Mouse (Mus musculus) liver, embryonic 14.5 days (tissue): ENCODE measurements around the gene Med12l. TPM values are rescaled to one million over a fixed set of nuclear protein-coding genes. Genes with fewer than 3 reads are reported as not detected.
A peak's percentile ranks its signal among the peaks of the same experiment; 100 is the strongest.

Experiments used
- ATAC-seq: fragments of 200-750 bp; cut with Nextera tagmentation; 2 replicates; pipeline ENCODE4 v1.8.0; 2017; ENCODE audit warnings: moderate number of reproducible peaks, mild to moderate bottlenecking, moderate library complexity; ENCODE audit not compliant: insufficient read depth
- DNase-seq, 3 experiments: peaks; one replicate each; pipeline ENCODE4 v3.0.0-alpha.2; 2012 to 2013; ENCODE audit warnings: low read depth in 3 of 3, low spot score in 3 of 3
- H3K27ac ChIP-seq: fragments of 300-500 bp; sonication (generic); 2 replicates; pipeline ENCODE4 v1.5.1; 2014; ENCODE audit warnings: moderate library complexity, mild to moderate bottlenecking, control low read depth, inconsistent platforms
- H3K27me3 ChIP-seq: fragments of 300-500 bp; sonication (generic); 2 replicates; pipeline ENCODE4 v1.6.1; 2014; ENCODE audit warnings: mild to moderate bottlenecking, low read length, moderate library complexity; ENCODE audit not compliant: control insufficient read depth, insufficient read depth
- H3K36me3 ChIP-seq: fragments of 300-500 bp; sonication (generic); replicated peaks from 2 replicates; pipeline ENCODE4 v1.6.1; 2014; ENCODE audit warnings: low read depth; ENCODE audit not compliant: control insufficient read depth, insufficient read depth
- H3K4me1 ChIP-seq, 2 experiments: fragments of 200-500 bp in 1 of 2; fragments of 300-500 bp in 1 of 2; sonication (generic) in 1 of 2; replicated peaks; 2 replicates each; pipeline ENCODE4 v1.6.1; 2012 to 2014; ENCODE audit warnings: antibody characterized with exemption in 1 of 2, inconsistent platforms in 1 of 2, low read length in 1 of 2; ENCODE audit not compliant: control insufficient read depth in 2 of 2, insufficient read depth in 2 of 2
- H3K4me2 ChIP-seq: fragments of 300-500 bp; sonication (generic); 2 replicates; pipeline ENCODE4 v1.6.1; 2014; ENCODE audit warnings: low read depth, mild to moderate bottlenecking, control low read depth, moderate library complexity
- H3K4me3 ChIP-seq, 2 experiments: fragments of 200-500 bp in 1 of 2; fragments of 300-500 bp in 1 of 2; sonication (generic) in 1 of 2; 2 replicates each; pipeline ENCODE4 v1.5.1; 2012 to 2014; ENCODE audit warnings: low read depth in 2 of 2, low read length in 2 of 2, mild to moderate bottlenecking in 2 of 2, control low read depth in 1 of 2, inconsistent platforms in 1 of 2, moderate library complexity in 1 of 2; ENCODE audit not compliant: insufficient read depth in 1 of 2
- H3K9ac ChIP-seq: fragments of 300-500 bp; sonication (generic); replicated peaks from 2 replicates; pipeline ENCODE4 v1.6.1; 2014; ENCODE audit warnings: mild to moderate bottlenecking, control low read depth, moderate library complexity
- H3K9me3 ChIP-seq: fragments of 300-500 bp; sonication (generic); 2 replicates; pipeline ENCODE4 v1.6.1; 2016; ENCODE audit warnings: low read length, mixed read lengths; ENCODE audit not compliant: control insufficient read depth
- CTCF ChIP-seq: IDR thresholded peaks from 2 replicates; pipeline ENCODE4 v1.5.1; 2016; ENCODE audit warnings: antibody characterized with exemption, low read depth, control low read depth
- EP300 ChIP-seq: IDR thresholded peaks from 2 replicates; pipeline ENCODE4 v1.6.1; 2016; ENCODE audit warnings: antibody characterized with exemption, low read depth
- WGBS: fragments of 180-500 bp; shearing (Covaris S2); extraction: QIAGEN DNeasy Blood & Tissue Kit; methylation state at CpG from one replicate; pipeline ENCODE4 v1.1.7; 2014; ENCODE audit not compliant: insufficient replicate concordance; 5-methylcytosine and 5-hydroxymethylcytosine counted together
- polyA plus RNA-seq, 2 experiments: library from polyadenylated mRNA; depleted of rRNA in 1 of 2; stranded (reverse) in 1 of 2; unstranded in 1 of 2; fragments of >200 nt; fragmentation: Nextera tagmentation in 1 of 2; extraction: Ambion mirVana in 1 of 2; gene quantifications; 2 replicates each; pipeline versions ENCODE4 v1.2.1 to v1.2.3; 2012 to 2014

Gene Med12l
- 0.57 TPM in 2 replicates for polyA plus RNA-seq (2012; rRNA removed)
- polyA plus RNA-seq (2014; fragmentation: Nextera tagmentation; extraction: Ambion mirVana), result 0.51 and 0.63 TPM in 2 replicates

- no peak within 1 kb of the TSS for H3K9ac ChIP-seq
- under 1% methylated on average over 69 of the region's 69 CpGs for WGBS
- TF ChIP-seq CTCF, result no peak
- TF ChIP-seq EP300, result no peak
- H3K9me3 ChIP-seq, result no peaks in the 10 kb centered on the region
- H3K27ac ChIP-seq, result no peak within 1 kb of the TSS
- peak within 1 kb of the TSS; percentile 59 for H3K4me2 ChIP-seq
- ATAC-seq (0 out of 2 replicates have a peak, but pooled peaks have one; percentile 33), DNase-seq (no peak)
- no peaks in the 10 kb centered on the region; a peak in 1 of 4 replicates for H3K4me1 ChIP-seq
- H3K36me3 ChIP-seq, result no peaks in the 10 kb centered on the region
- H3K27me3 ChIP-seq, result peaks cover 46% of the 10 kb centered on the region
- peak within 1 kb of the TSS; percentile 53 to 54 for H3K4me3 ChIP-seq
These were observed at the start of gene Med12l for GRCm38 (mm10) chr3:59005271-59005995. Gene Med12l, plus strand, starts transcription at chr3:59005825.

DNA sequence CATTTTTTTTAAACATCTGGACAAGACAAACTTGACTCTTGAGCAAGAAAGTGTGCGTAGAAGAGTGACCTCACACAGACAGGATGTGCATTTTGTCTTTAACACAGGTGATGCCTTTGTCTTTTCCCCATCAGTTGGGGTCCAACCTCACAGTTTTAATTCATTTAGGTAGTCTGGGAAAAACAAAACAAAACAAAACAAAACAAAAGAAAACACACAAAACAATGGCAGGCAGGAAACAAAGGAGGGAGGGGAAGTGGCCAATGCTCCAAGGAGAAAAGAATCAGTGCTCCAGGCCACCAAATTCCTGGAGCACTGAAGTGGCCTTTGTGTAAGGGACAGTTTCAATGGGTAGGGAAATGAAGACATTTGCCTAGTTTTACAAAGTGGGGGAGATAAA is 44.5 kb upstream of the Med12l start:
- Histone ChIP-seq H3K9ac (no peak overlapping the region), H3K27ac (no peak overlapping the region), H3K27me3 (no peaks in the 10 kb centered on the region), H3K36me3 (no peaks in the 10 kb centered on the region), H3K4me1 (peaks cover 0 to 2% of the 10 kb centered on the region in 2 experiments; a peak in 1 of 4 replicates), H3K4me2 (no peak overlapping the region), H3K4me3 (no peak overlapping the region), H3K9me3 (no peaks in the 10 kb centered on the region)
- DNase-seq (no peak), ATAC-seq (no peak)
- 70% methylated on average over 1 of the region's 1 CpGs for WGBS
- no peak for TF ChIP-seq EP300
- TF ChIP-seq CTCF, result no peak

DNA sequence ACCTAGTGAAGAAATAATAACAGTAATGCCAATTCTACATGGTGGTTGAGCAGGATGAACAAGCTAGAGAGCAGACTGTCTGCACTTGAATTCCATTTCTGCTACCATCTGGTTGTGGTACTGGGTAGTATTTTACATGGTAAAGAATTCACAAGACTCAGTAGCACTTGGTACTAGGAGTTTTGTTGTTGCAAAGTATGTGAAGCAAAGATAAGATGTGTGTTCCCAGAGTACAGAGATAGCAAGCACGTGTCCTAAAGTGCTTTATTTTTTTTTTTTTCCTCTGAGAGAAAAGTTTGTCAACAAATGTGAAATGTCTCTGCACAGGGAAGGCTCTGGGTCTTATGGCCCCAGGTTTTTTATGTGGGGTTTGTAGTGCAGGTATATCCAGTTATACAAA is 28.2 kb upstream of the Med12l start:
- WGBS, result 9% methylated on average over 1 of the region's 1 CpGs
- Histone ChIP-seq H3K4me1 (no peaks in the 10 kb centered on the region), H3K9me3 (no peaks in the 10 kb centered on the region), H3K36me3 (no peaks in the 10 kb centered on the region), H3K27me3 (no peaks in the 10 kb centered on the region), H3K27ac (no peak overlapping the region), H3K9ac (no peak overlapping the region), H3K4me3 (no peak overlapping the region), H3K4me2 (no peak overlapping the region)
- ATAC-seq (no peak), DNase-seq (no peak)
- TF ChIP-seq EP300 (no peak), CTCF (no peak)

- no peaks in the 10 kb centered on the region for H3K36me3 ChIP-seq
- no peak overlapping the region for H3K4me3 ChIP-seq
- no peaks in the 10 kb centered on the region for H3K27me3 ChIP-seq
- no peak for DNase-seq
- H3K27ac ChIP-seq, result no peak overlapping the region
- no peak overlapping the region for H3K9ac ChIP-seq
- ATAC-seq, result no peak
- H3K9me3 ChIP-seq, result no peaks in the 10 kb centered on the region
- no peaks in the 10 kb centered on the region for H3K4me1 ChIP-seq
- 62% methylated on average over 7 of the region's 7 CpGs for WGBS
- H3K4me2 ChIP-seq, result no peak overlapping the region
- no peak for TF ChIP-seq CTCF
- TF ChIP-seq EP300, result no peak
These were observed 27.6 kb upstream of the Med12l start for GRCm38 (mm10) chr3:58977906-58978622.

- no peak for DNase-seq
These were observed 25.0 kb upstream of the Med12l start for GRCm38 (mm10) chr3:58980579-58980978.

More at GRCm38 (mm10) chr3:58980579-58980978, 25.0 kb upstream of the Med12l start:
- Histone ChIP-seq H3K36me3 (no peaks in the 10 kb centered on the region), H3K4me2 (no peak overlapping the region), H3K4me1 (0 out of 4 replicates have a peak, but pooled peaks cover 0 to 3% of the 10 kb centered on the region in 2 experiments), H3K4me3 (no peak overlapping the region), H3K9ac (no peak overlapping the region), H3K27ac (no peak overlapping the region), H3K9me3 (no peaks in the 10 kb centered on the region), H3K27me3 (no peaks in the 10 kb centered on the region)
- 42% methylated on average over 4 of the region's 4 CpGs for WGBS
- no peak for ATAC-seq
- TF ChIP-seq CTCF, result no peak
